Mouse (Mus musculus) telencephalon, adult 2 months (tissue): Measurements from ENCODE around the gene Trak2.
A peak's percentile ranks its signal among the peaks of the same experiment; 100 is the strongest.
"Not testable (repeated sequence)": the region's sequence is repeated elsewhere in the genome, so short reads cannot be mapped to it uniquely, and the experiment has no call there.

Experiments
- DNase-seq: peaks from one replicate; pipeline ENCODE4 v3.0.0-alpha.2; 2011; ENCODE audit warnings: low read depth, low spot score

Gene Trak2

GRCm38 (mm10) chr1:58889826-58890546 lies 83.2 kb downstream of the Trak2 start:
- DNase-seq: no peak

GRCm38 (mm10) chr1:58885646-58886045 lies 87.6 kb downstream of the Trak2 start:
- no peak for DNase-seq

- DNase-seq: not testable (repeated sequence)
Observed at GRCm38 (mm10) chr1:58883279-58883678, 90.0 kb downstream of the Trak2 start.

- DNase-seq: not testable (repeated sequence)
Observed at GRCm38 (mm10) chr1:58879291-58879690, 93.9 kb downstream of the Trak2 start.

GRCm38 (mm10) chr1:58876500-58876899 lies 96.7 kb downstream of the Trak2 start:
- not testable (repeated sequence) for DNase-seq

- not testable (repeated sequence) for DNase-seq
Observed at GRCm38 (mm10) chr1:58860586-58860985, 112.6 kb downstream of the Trak2 start.

- DNase-seq: not testable (repeated sequence)
Observed at GRCm38 (mm10) chr1:58859738-58860365, 113.4 kb downstream of the Trak2 start.

GRCm38 (mm10) chr1:58859131-58859530 lies 114.1 kb downstream of the Trak2 start:
- not testable (repeated sequence) for DNase-seq

- DNase-seq: peak; percentile 9
Observed at GRCm38 (mm10) chr1:58856811-58857210, 116.4 kb downstream of the Trak2 start.
